Mouse (Mus musculus): ENCODE data around the gene Dync2h1.

DNA sequence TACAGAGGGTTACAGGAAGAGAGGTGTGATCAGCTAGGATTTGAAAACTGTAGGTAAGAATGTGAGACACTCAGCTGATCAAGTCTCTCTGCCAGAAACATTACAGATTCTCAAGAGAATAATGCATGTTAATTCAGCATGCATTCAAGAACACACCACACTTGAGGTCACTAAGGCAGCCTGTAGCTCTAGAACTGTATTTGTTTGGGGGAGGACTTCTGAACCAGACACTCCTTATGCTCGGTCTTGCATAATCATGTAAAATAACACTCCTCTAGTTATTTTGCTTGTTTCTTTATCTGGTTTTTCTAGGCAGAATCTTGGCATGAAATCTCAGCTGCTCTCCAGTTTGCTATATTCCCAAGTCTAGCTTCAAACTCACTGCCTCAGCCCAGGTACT lies 282.6 kb downstream of the Dync2h1 start:
- TF ChIP-seq E2F4 (IDR thresholded peaks at IDR 0.05; ENCODE audit: insufficient read depth) (no peak), MAX (IDR thresholded peaks at IDR 0.05; ENCODE audit: low read depth) (no peak), MYOD1 (IDR thresholded peaks at IDR 0.05; ENCODE audit: control insufficient read depth in 1 of 3, insufficient read length in 2 of 3, low read depth in 2 of 3) (no peak), CEBPB (IDR thresholded peaks at IDR 0.05; ENCODE audit: insufficient read depth, poor library complexity, severe bottlenecking) (no peak), POLR2AphosphoS2 (IDR thresholded peaks at IDR 0.05; ENCODE audit: insufficient read length, low read depth) (no peak), POLR2A (IDR thresholded peaks at IDR 0.05; ENCODE audit: insufficient read length, low read depth) (no peak), USF1 (IDR thresholded peaks at IDR 0.05; ENCODE audit: low read depth) (no peak)
